ENCODE assay signal across 8 mouse cellular contexts in the genomic region with DNA sequence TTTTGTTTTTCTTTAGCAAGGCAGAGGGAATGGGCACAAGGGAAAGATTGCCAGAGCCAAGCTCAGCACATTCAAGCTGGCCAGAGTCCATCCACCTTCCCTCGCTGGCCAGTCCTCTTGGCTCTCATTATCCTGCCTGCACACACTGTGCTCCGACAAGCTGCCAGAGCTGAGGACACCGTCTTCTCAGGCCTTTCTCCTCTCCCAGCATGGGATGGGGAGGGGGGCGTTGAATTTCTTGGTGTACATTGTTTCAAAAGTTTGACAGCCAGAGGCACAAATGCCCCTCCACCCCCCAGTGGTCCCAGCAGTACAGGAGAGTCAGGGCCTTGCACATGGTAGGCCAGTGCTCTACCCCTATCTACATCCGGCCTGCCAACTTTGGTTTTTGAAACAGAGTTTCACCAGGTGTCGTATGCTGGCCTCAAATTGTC. TPM values are rescaled to one million over a fixed set of nuclear protein-coding genes. Genes with fewer than 3 reads are reported as not detected.
DNase-seq lines count a peak whose midpoint lies in the region; ATAC-seq lines count a peak whose summit lies in the region.

No protein-coding gene starts in this region.

- peak overlapping the region; percentile 73; the same call in 1 of the 2 replicates for H3K4me3 ChIP-seq in embryonic facial prominence, embryonic 13.5 days
- H3K4me3 ChIP-seq in hindbrain, embryonic 11.5 days (ENCODE audit: low read depth, low read length): 0 out of 2 replicates have a peak overlapping the region, but pooled peaks have one; percentile 57

- H3K4me2 ChIP-seq in embryonic facial prominence, embryonic 13.5 days: peak overlapping the region; percentile 80
- H3K4me2 ChIP-seq in hindbrain, embryonic 11.5 days (replicated peaks; ENCODE audit: low read depth, low read length): peak overlapping the region; percentile 89

- peaks cover 14% of the 10 kb centered on the region for H3K4me1 ChIP-seq in embryonic facial prominence, embryonic 13.5 days
- peaks cover 8% of the 10 kb centered on the region; the same call in 1 of the 2 replicates for H3K4me1 ChIP-seq in hindbrain, embryonic 11.5 days (replicated peaks; ENCODE audit: control insufficient read depth, insufficient read depth, low read length)

- H3K27ac ChIP-seq in embryonic facial prominence, embryonic 13.5 days: no peak overlapping the region
- H3K27ac ChIP-seq in hindbrain, embryonic 11.5 days (ENCODE audit: low read depth, low read length): no peak overlapping the region

- no peaks in the 10 kb centered on the region for H3K9me3 ChIP-seq in embryonic facial prominence, embryonic 13.5 days
- H3K9me3 ChIP-seq in hindbrain, embryonic 11.5 days (ENCODE audit: control insufficient read depth, low read length): no peaks in the 10 kb centered on the region

- peak overlapping the region; percentile 83; the same call in 1 of the 2 replicates for H3K9ac ChIP-seq in embryonic facial prominence, embryonic 13.5 days
- H3K9ac ChIP-seq in hindbrain, embryonic 11.5 days (ENCODE audit: low read depth, low read length): no peak overlapping the region

- WGBS in embryonic facial prominence, embryonic 13.5 days: 47% methylated on average over 6 of the region's 6 CpGs
- 39% methylated on average over 6 of the region's 6 CpGs for WGBS in hindbrain, embryonic 11.5 days

- peaks cover 25% of the 10 kb centered on the region for H3K36me3 ChIP-seq in embryonic facial prominence, embryonic 13.5 days
- H3K36me3 ChIP-seq in hindbrain, embryonic 11.5 days (ENCODE audit: control insufficient read depth, insufficient read depth, low read length): no peaks in the 10 kb centered on the region

- DNase-seq in thymus, postnatal 14 days: peak; percentile 33
- no peak for DNase-seq in thymus, adult 18-20 months
- no peak for DNase-seq in hindbrain, embryonic 11.5 days (ENCODE audit: low spot score)
- peak; percentile 37 to 71 for DNase-seq in layer of hippocampus, postnatal 14 days (ENCODE audit: low spot score in 2 of 2)
- no peak for DNase-seq in spleen, postnatal 36 days (ENCODE audit: low spot score in 2 of 2)

- no peak for ATAC-seq in embryonic facial prominence, embryonic 13.5 days (ENCODE audit: insufficient number of reproducible peaks, insufficient read depth, low FRiP score, low TSS enrichment, low read depth)
- peak; percentile 48 for ATAC-seq in hindbrain, embryonic 11.5 days (ENCODE audit: low FRiP score)
- ATAC-seq in megakaryocyte-erythroid progenitor cell, adult 5-6 weeks (replicated peaks; ENCODE audit: low FRiP score, low TSS enrichment, poor library complexity, severe bottlenecking): peak; percentile 6; the same call in 1 of the 2 replicates
- ATAC-seq in erythroid progenitor cell, adult 5-6 weeks (replicated peaks; ENCODE audit: low FRiP score, poor library complexity, severe bottlenecking): no peak

- H3K27me3 ChIP-seq in embryonic facial prominence, embryonic 13.5 days: no peaks in the 10 kb centered on the region
- H3K27me3 ChIP-seq in hindbrain, embryonic 11.5 days (ENCODE audit: control insufficient read depth, insufficient read depth, low read length): no peaks in the 10 kb centered on the region

RNA-seq across cellular contexts. Expression of a gene that starts 0.4 kb away (rescaled TPM):
- 58.5 and 61.0 TPM in 2 replicates for polyA plus RNA-seq in embryonic facial prominence, embryonic 13.5 days (2015; fragmentation: Nextera tagmentation; extraction: Ambion mirVana)
- 12.6 and 15.3 TPM in 2 replicates for polyA plus RNA-seq in hindbrain, embryonic 11.5 days (2014; fragmentation: Nextera tagmentation; extraction: Ambion mirVana)
- 100 to 1,000 TPM; 178 to 184 TPM for total RNA-seq in layer of hippocampus, postnatal 14 days (2021)
- total RNA-seq in megakaryocyte-erythroid progenitor cell, adult 5-6 weeks (2014; fragmentation: Nextera tagmentation): 33.7 and 44.1 TPM in 2 replicates
- total RNA-seq in megakaryocyte-erythroid progenitor cell, adult 5-6 weeks (2017): 22.6 and 34.2 TPM in 2 replicates
- total RNA-seq in erythroid progenitor cell, adult 5-6 weeks (2015; ENCODE audit: low replicate concordance): 4.2 and 8.6 TPM in 2 replicates
- total RNA-seq in erythroid progenitor cell, adult 5-6 weeks (2017; ENCODE audit: low replicate concordance): 5.6 and 17.9 TPM in 2 replicates

RNA-seq across cellular contexts. Expression of a gene that starts 32.6 kb away (rescaled TPM):
- 339 and 385 TPM in 2 replicates for polyA plus RNA-seq in embryonic facial prominence, embryonic 13.5 days (2015; fragmentation: Nextera tagmentation; extraction: Ambion mirVana)
- 378 and 385 TPM in 2 replicates for polyA plus RNA-seq in hindbrain, embryonic 11.5 days (2014; fragmentation: Nextera tagmentation; extraction: Ambion mirVana)
- 10 to 100 TPM; 90.1 to 91.0 TPM for total RNA-seq in layer of hippocampus, postnatal 14 days (2021)
- total RNA-seq in megakaryocyte-erythroid progenitor cell, adult 5-6 weeks (2014; fragmentation: Nextera tagmentation): 294 and 360 TPM in 2 replicates
- total RNA-seq in megakaryocyte-erythroid progenitor cell, adult 5-6 weeks (2017): 206 and 229 TPM in 2 replicates
- 107 and 136 TPM in 2 replicates for total RNA-seq in erythroid progenitor cell, adult 5-6 weeks (2015; ENCODE audit: low replicate concordance)
- total RNA-seq in erythroid progenitor cell, adult 5-6 weeks (2017; ENCODE audit: low replicate concordance): 107 and 108 TPM in 2 replicates

RNA-seq across cellular contexts. Expression of a gene that starts 38.9 kb away (rescaled TPM):
- 6.7 and 7.1 TPM in 2 replicates for polyA plus RNA-seq in embryonic facial prominence, embryonic 13.5 days (2015; fragmentation: Nextera tagmentation; extraction: Ambion mirVana)
- 16.5 and 19.3 TPM in 2 replicates for polyA plus RNA-seq in hindbrain, embryonic 11.5 days (2014; fragmentation: Nextera tagmentation; extraction: Ambion mirVana)
- 1 to 10 TPM; 3.3 to 5.1 TPM for total RNA-seq in layer of hippocampus, postnatal 14 days (2021)
- 6.4 and 8.6 TPM in 2 replicates for total RNA-seq in megakaryocyte-erythroid progenitor cell, adult 5-6 weeks (2014; fragmentation: Nextera tagmentation)
- 4.3 and 13.1 TPM in 2 replicates for total RNA-seq in megakaryocyte-erythroid progenitor cell, adult 5-6 weeks (2017)
- total RNA-seq in erythroid progenitor cell, adult 5-6 weeks (2015; ENCODE audit: low replicate concordance): not detected in 2 replicates
- 0.13 and 1.9 TPM in 2 replicates for total RNA-seq in erythroid progenitor cell, adult 5-6 weeks (2017; ENCODE audit: low replicate concordance)

RNA-seq across cellular contexts. Expression of a gene that starts 39.0 kb away (rescaled TPM):
- polyA plus RNA-seq in embryonic facial prominence, embryonic 13.5 days (2015; fragmentation: Nextera tagmentation; extraction: Ambion mirVana): 22.7 and 24.9 TPM in 2 replicates
- polyA plus RNA-seq in hindbrain, embryonic 11.5 days (2014; fragmentation: Nextera tagmentation; extraction: Ambion mirVana): 16.9 and 20.7 TPM in 2 replicates
- total RNA-seq in layer of hippocampus, postnatal 14 days (2021): 10 to 100 TPM; 79.7 to 81.0 TPM
- 0.35 and 1.2 TPM in 2 replicates for total RNA-seq in megakaryocyte-erythroid progenitor cell, adult 5-6 weeks (2014; fragmentation: Nextera tagmentation)
- 0.61 and 2.0 TPM in 2 replicates for total RNA-seq in megakaryocyte-erythroid progenitor cell, adult 5-6 weeks (2017)
- total RNA-seq in erythroid progenitor cell, adult 5-6 weeks (2015; ENCODE audit: low replicate concordance): 0.84 and 1.1 TPM in 2 replicates
- 0.26 TPM in 1 of 2 replicates, not detected in the other for total RNA-seq in erythroid progenitor cell, adult 5-6 weeks (2017; ENCODE audit: low replicate concordance)

RNA-seq across cellular contexts. Expression of a gene that starts 40.3 kb away (rescaled TPM):
- 1.1 and 1.2 TPM in 2 replicates for polyA plus RNA-seq in embryonic facial prominence, embryonic 13.5 days (2015; fragmentation: Nextera tagmentation; extraction: Ambion mirVana)
- polyA plus RNA-seq in hindbrain, embryonic 11.5 days (2014; fragmentation: Nextera tagmentation; extraction: Ambion mirVana): not detected in 2 replicates
- under 1 TPM; 0.25 to 0.45 TPM for total RNA-seq in layer of hippocampus, postnatal 14 days (2021)
- total RNA-seq in megakaryocyte-erythroid progenitor cell, adult 5-6 weeks (2014; fragmentation: Nextera tagmentation): not detected in 2 replicates
- total RNA-seq in megakaryocyte-erythroid progenitor cell, adult 5-6 weeks (2017): not detected in 2 replicates
- not detected in 2 replicates for total RNA-seq in erythroid progenitor cell, adult 5-6 weeks (2015; ENCODE audit: low replicate concordance)
- not detected in 2 replicates for total RNA-seq in erythroid progenitor cell, adult 5-6 weeks (2017; ENCODE audit: low replicate concordance)

Comparison
In these comparisons a context has a peak if more than half of its experiments do, and no peak if none do; other contexts are left out.
1. DNase-seq: peak in thymus, postnatal 14 days (single experiment) and layer of hippocampus, postnatal 14 days (2 of 2); none in thymus, adult 18-20 months (0 of 2), hindbrain, embryonic 11.5 days (single experiment) and spleen, postnatal 36 days (0 of 2).
2. ATAC-seq: peak in hindbrain, embryonic 11.5 days (single experiment) and megakaryocyte-erythroid progenitor cell, adult 5-6 weeks (single experiment); none in embryonic facial prominence, embryonic 13.5 days (single experiment) and erythroid progenitor cell, adult 5-6 weeks (single experiment).